ENCODE assay signal across 23 mouse cellular contexts in the genomic region with DNA sequence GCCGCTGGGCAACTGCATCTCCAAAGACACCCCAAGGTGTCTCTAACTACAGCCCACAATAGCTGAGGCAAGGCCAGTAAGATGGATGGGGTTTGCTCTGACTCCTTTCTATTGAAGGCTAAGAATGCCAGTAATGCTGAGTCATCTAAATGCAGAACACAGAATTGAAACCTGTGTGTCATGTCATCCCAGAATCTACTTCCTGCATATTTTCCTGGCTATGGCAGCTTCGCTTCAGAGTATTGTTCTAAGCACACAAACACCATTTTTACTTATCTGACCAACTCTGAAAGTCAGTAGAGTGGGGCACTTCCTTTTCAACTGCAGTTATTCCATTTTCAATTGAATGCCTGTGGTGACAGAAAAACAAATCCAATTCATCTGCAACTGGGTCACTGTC. TPM values are rescaled to one million over a fixed set of nuclear protein-coding genes. Genes with fewer than 3 reads are reported as not detected.
DNase-seq lines count a peak whose midpoint lies in the region; ATAC-seq and TF ChIP-seq lines count a peak whose summit lies in the region.
"Had no signal": no experiment of that assay in that cellular context is flagged by ENCODE, and none has a peak within 500 bp of the region (broad histone marks: within the 10 kb centered on the region; RNA-seq: fewer than 3 reads in every experiment).

No protein-coding gene starts in this region.

- no peaks in the 10 kb centered on the region for H3K27me3 ChIP-seq in liver, postnatal 0 days (ENCODE audit: insufficient read depth, low read length)
- no peaks in the 10 kb centered on the region for H3K27me3 ChIP-seq in lung, postnatal 0 days (replicated peaks; ENCODE audit: insufficient read depth, low read length)
- H3K27me3 ChIP-seq: intestine, embryonic 15.5 days; midbrain, embryonic 15.5 days had no signal

- no peak overlapping the region for H3K4me3 ChIP-seq in liver, postnatal 0 days (ENCODE audit: low read depth, low read length)
- no peak overlapping the region for H3K4me3 ChIP-seq in lung, postnatal 0 days (ENCODE audit: low read depth, low read length)
- H3K4me3 ChIP-seq: erythroblast, embryonic 14.5 days; intestine, embryonic 15.5 days; midbrain, embryonic 15.5 days had no signal

- TF ChIP-seq EP300 in liver, postnatal 0 days (IDR thresholded peaks at IDR 0.05; ENCODE audit: low read depth): no peak
- TF ChIP-seq EP300 in lung, postnatal 0 days (IDR thresholded peaks at IDR 0.05): no peak

- WGBS in liver, postnatal 0 days (ENCODE audit: insufficient replicate concordance): 57% methylated on average over 2 of the region's 2 CpGs
- WGBS in lung, postnatal 0 days: 66% methylated on average over 2 of the region's 2 CpGs

- no peaks in the 10 kb centered on the region for H3K4me1 ChIP-seq in liver, postnatal 0 days (ENCODE audit: insufficient read depth)
- H3K4me1 ChIP-seq in lung, postnatal 0 days (ENCODE audit: insufficient read depth, low read depth, low read length): no peaks in the 10 kb centered on the region
- H3K4me1 ChIP-seq: intestine, embryonic 15.5 days had no signal

- 0 out of 2 replicates have a peak, but pooled peaks have one; percentile 10 for ATAC-seq in liver, postnatal 0 days
- ATAC-seq in lung, postnatal 0 days: no peak
- ATAC-seq: forebrain, embryonic 16.5 days; hindbrain, postnatal 0 days; intestine, embryonic 15.5 days; midbrain, embryonic 15.5 days had no signal

- no peak overlapping the region for H3K27ac ChIP-seq in liver, postnatal 0 days (ENCODE audit: low read depth)
- no peak overlapping the region for H3K27ac ChIP-seq in lung, postnatal 0 days (ENCODE audit: low read length)
- H3K27ac ChIP-seq: hindbrain, postnatal 0 days; intestine, embryonic 15.5 days; kidney, postnatal 0 days; midbrain, embryonic 15.5 days had no signal

- no peak for TF ChIP-seq CTCF in liver, postnatal 0 days (IDR thresholded peaks at IDR 0.05; ENCODE audit: low read depth)
- no peak for TF ChIP-seq CTCF in lung, postnatal 0 days (IDR thresholded peaks at IDR 0.05)

- H3K9ac ChIP-seq in liver, postnatal 0 days (replicated peaks): no peak overlapping the region
- no peak overlapping the region for H3K9ac ChIP-seq in lung, postnatal 0 days (replicated peaks; ENCODE audit: low read depth)
- H3K9ac ChIP-seq: intestine, embryonic 15.5 days; midbrain, embryonic 15.5 days had no signal

- no peaks in the 10 kb centered on the region for H3K36me3 ChIP-seq in liver, postnatal 0 days (replicated peaks; ENCODE audit: insufficient read depth, low read length)
- H3K36me3 ChIP-seq in lung, postnatal 0 days (ENCODE audit: insufficient read depth, low read length): no peaks in the 10 kb centered on the region
- H3K36me3 ChIP-seq: intestine, embryonic 15.5 days; midbrain, embryonic 15.5 days had no signal

- DNase-seq in adrenal gland, adult 2 months: peak; percentile 57
- no peak for DNase-seq in adrenal gland, postnatal 10 days
- peak; percentile 53 for DNase-seq in 3T3-L1 (ENCODE audit: low read depth, low spot score)
- peak; percentile 56 for DNase-seq in Muller cell, postnatal 12 days (ENCODE audit: inconsistent ontology term)
- DNase-seq in liver, postnatal 0 days: no peak
- DNase-seq in lung, postnatal 0 days (ENCODE audit: low spot score): no peak
- no peak for DNase-seq in heart, adult 8-10 months (ENCODE audit: low spot score)
- DNase-seq: cerebellum, adult 11-12 months; cerebellum, postnatal 10 days; kidney, adult 8-10 months; kidney, postnatal 4 days; left cerebral cortex, postnatal 4 days; lung, postnatal 4 days; right cerebral cortex, postnatal 25 days; spleen, adult 18-20 months; thymus, adult 2 months; thymus, postnatal 4 days had no signal

- no peak overlapping the region for H3K4me2 ChIP-seq in liver, postnatal 0 days (ENCODE audit: low read depth, low read length)
- H3K4me2 ChIP-seq in lung, postnatal 0 days (replicated peaks; ENCODE audit: low read depth, low read length): no peak overlapping the region
- H3K4me2 ChIP-seq: intestine, embryonic 15.5 days; midbrain, embryonic 15.5 days had no signal

- peaks cover 3% of the 10 kb centered on the region; the same call in 1 of the 2 replicates for H3K9me3 ChIP-seq in liver, postnatal 0 days (ENCODE audit: low read length)
- no peaks in the 10 kb centered on the region for H3K9me3 ChIP-seq in lung, postnatal 0 days (ENCODE audit: low read length)
- H3K9me3 ChIP-seq: intestine, embryonic 15.5 days; midbrain, embryonic 15.5 days had no signal

RNA-seq across cellular contexts. Expression of a gene that starts 40.3 kb away (rescaled TPM):
- 1 to 10 TPM in 1 of 2 experiments, under 1 TPM in 1; 0.89 to 2.3 TPM for total RNA-seq in adrenal gland, adult 2 months (2021)
- polyA plus RNA-seq in adrenal gland, adult 2 months (2012; rRNA removed): 0.99 and 1.1 TPM in 2 replicates
- 1 to 10 TPM; 1.6 to 2.4 TPM for total RNA-seq in adrenal gland, postnatal 10 days (2021)
- 0.75 and 0.86 TPM in 2 replicates for polyA plus RNA-seq in liver, postnatal 0 days (2015; fragmentation: Nextera tagmentation; extraction: Ambion mirVana)
- polyA plus RNA-seq in lung, postnatal 0 days (2015; fragmentation: Nextera tagmentation; extraction: Ambion mirVana): 1.3 and 1.6 TPM in 2 replicates
- 1 to 10 TPM; 1.6 to 3.4 (median 2.1) TPM for total RNA-seq in heart, adult 8-10 months (2022)
- polyA plus RNA-seq: erythroblast, embryonic 14.5 days had no signal

Comparison
In these comparisons a context has a peak if more than half of its experiments do, and no peak if none do; other contexts are left out.
1. DNase-seq: peak in adrenal gland, adult 2 months (single experiment), 3T3-L1 (single experiment) and Muller cell, postnatal 12 days (single experiment); none in adrenal gland, postnatal 10 days (single experiment), liver, postnatal 0 days (single experiment), lung, postnatal 0 days (single experiment) and heart, adult 8-10 months (single experiment).